Mouse (Mus musculus) forebrain, embryonic 10.5 days (tissue): ENCODE data around the gene Sema4g. TPM values are rescaled to one million over a fixed set of nuclear protein-coding genes. Genes with fewer than 3 reads are reported as not detected.

Experiments used
- DNase-seq: peaks from one replicate; pipeline ENCODE4 v3.0.0-alpha.2; 2017; ENCODE audit warnings: low spot score; ENCODE audit errors: extremely low spot score
- H3K27ac ChIP-seq: fragments of 300-500 bp; sonication (generic); 2 replicates; pipeline ENCODE4 v1.5.1; 2016; ENCODE audit warnings: mild to moderate bottlenecking
- H3K27me3 ChIP-seq: fragments of 300-500 bp; sonication (generic); 2 replicates; pipeline ENCODE4 v1.6.1; 2016; ENCODE audit warnings: mild to moderate bottlenecking; ENCODE audit not compliant: poor library complexity, severe bottlenecking
- H3K36me3 ChIP-seq: fragments of 300-500 bp; sonication (generic); replicated peaks from 2 replicates; pipeline ENCODE4 v1.6.1; 2016; ENCODE audit warnings: mild to moderate bottlenecking, moderate library complexity
- H3K4me1 ChIP-seq: fragments of 300-500 bp; sonication (generic); 2 replicates; pipeline ENCODE4 v1.6.1; 2016
- H3K4me3 ChIP-seq: fragments of 300-500 bp; sonication (generic); 2 replicates; pipeline ENCODE4 v1.5.1; 2016; ENCODE audit warnings: mild to moderate bottlenecking, moderate library complexity
- H3K9me3 ChIP-seq: fragments of 300-500 bp; sonication (generic); 2 replicates; pipeline ENCODE4 v1.6.1; 2016; ENCODE audit warnings: mild to moderate bottlenecking, moderate library complexity
- WGBS: fragments of 180-500 bp; shearing (Covaris S2); methylation state at CpG from one replicate; pipeline ENCODE4 v1.1.7; 2016; 5-methylcytosine and 5-hydroxymethylcytosine counted together
- polyA plus RNA-seq: library from polyadenylated mRNA; unstranded; fragments of >200 nt; fragmentation: Nextera tagmentation; extraction: Ambion mirVana; gene quantifications from 2 replicates; pipeline ENCODE4 v1.2.1, GENCODE M21; 2016

The Sema4g gene
- polyA plus RNA-seq, 1 experiment from 2014 or later, result 3.4 TPM

DNA sequence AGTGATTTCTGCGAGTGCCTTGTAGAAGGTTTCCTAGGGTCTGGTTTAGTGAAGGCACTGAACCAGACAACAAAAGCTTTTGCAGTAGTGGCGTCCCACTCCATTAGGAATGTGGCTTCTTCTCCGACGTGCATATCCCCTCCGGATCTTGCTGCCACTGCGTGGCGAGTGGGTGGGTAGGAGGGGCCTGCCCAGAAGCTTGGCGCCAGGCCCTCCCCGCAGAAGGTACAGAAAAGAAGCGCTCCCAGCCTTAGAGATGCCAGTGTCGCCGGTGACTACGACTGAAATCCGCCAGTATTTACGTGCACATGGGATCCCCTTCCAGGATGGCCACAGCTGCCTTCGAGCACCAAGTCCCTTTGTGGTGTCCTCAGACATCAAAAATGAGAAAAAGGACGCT is 18.1 kb downstream of the Sema4g start:
- no peaks in the 10 kb centered on the region; the same call in 1 of the 2 replicates for H3K9me3 ChIP-seq
- H3K4me3 ChIP-seq, result peak overlapping the region; percentile 73
- no peaks in the 10 kb centered on the region for H3K27me3 ChIP-seq
- H3K27ac ChIP-seq, result peak overlapping the region; percentile 88
- WGBS, result 55% methylated on average over 17 of the region's 17 CpGs
- DNase-seq, result no peak
- H3K36me3 ChIP-seq, result peaks cover 76% of the 10 kb centered on the region
- peaks cover 35% of the 10 kb centered on the region for H3K4me1 ChIP-seq

DNA sequence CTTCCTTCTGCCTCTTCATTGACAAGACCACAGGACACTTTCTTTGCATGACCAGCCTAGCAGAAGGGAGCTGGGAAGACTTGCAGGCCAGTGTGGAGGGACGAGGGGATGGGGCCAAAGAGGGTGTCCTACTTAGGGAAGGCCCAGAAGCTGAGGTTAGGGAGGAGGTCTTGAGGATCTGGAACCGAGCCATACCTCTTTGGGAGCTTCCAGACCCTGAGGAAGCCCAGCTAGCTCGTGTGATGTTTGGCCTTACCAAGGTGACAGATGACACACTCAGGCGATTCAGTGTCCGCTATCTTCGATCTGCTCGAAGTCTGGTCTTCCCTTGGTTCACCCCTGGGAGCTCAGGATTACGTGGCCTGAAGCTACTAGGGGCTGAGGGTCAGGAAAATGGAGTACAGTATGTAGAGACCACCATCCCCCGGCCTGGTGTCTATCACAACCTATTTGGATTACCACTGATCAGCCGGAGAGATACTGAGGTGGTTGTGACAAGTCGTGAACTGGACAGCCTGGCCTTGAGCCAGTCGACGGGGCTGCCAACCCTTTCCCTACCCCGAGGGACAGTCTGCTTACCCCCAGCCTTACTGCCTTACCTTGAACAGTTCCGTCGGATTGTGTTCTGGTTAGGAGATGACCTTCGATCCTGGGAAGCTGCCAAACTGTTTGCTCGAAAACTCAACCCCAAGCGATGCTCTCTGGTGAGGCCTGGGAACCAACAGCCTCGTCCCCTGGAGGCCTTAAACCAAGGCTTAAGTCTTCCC is 18.7 kb downstream of the Sema4g start:
- Histone ChIP-seq H3K36me3 (peaks cover 76% of the 10 kb centered on the region), H3K4me1 (peaks cover 36% of the 10 kb centered on the region), H3K9me3 (no peaks in the 10 kb centered on the region; the same call in 1 of the 2 replicates), H3K27me3 (no peaks in the 10 kb centered on the region), H3K27ac (0 out of 2 replicates have a peak overlapping the region, but pooled peaks have one; percentile 88), H3K4me3 (peak overlapping the region; percentile 73)
- DNase-seq, result no peak
- 94% methylated on average over 20 of the region's 20 CpGs for WGBS

DNA sequence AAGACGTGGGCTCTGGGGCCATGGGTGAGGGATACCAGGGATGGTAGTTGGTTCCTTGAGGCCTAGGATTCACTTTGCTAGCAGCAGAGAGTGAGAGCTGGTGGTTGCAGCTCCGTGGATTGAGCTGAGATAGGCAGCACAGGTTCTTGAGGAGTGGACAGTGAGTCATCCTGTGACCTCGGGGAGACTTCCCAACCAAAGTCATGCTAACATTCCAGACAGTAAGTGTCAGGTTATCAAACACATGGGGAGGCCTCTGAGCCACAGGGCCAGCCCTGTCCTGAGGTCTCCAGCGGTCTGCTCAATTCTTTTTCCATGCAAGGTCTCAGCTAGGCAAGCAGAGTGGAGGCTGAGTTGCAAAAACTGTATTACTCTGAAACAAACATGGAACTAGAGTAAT is 21.7 kb downstream of the Sema4g start:
- H3K27me3 ChIP-seq, result no peaks in the 10 kb centered on the region
- no peaks in the 10 kb centered on the region; the same call in 1 of the 2 replicates for H3K9me3 ChIP-seq
- 94% methylated on average over 4 of the region's 4 CpGs for WGBS
- no peak for DNase-seq
- H3K4me1 ChIP-seq, result peaks cover 57% of the 10 kb centered on the region
- no peak overlapping the region for H3K4me3 ChIP-seq
- peaks cover 59% of the 10 kb centered on the region for H3K36me3 ChIP-seq
- H3K27ac ChIP-seq, result no peak overlapping the region

DNA sequence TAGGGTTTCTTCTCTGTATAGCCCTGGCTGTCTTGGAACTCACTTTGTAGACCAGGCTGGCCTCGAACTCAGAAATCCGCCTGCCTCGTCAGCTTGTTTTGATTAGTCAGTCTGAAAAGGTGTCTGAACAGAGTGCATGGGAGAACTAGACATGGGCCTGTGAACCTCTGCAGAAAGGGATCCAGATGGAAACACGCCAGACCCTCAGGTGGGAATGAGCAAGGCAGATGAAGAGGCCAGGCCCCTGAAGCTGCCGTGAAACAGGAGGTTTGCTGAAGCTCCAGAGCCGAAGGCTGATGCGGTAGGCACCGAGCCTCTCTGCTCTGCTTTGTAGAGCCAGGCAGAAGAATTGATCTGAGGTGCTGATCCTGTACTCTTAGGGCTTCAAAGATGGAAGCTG is 23.3 kb downstream of the Sema4g start:
- Histone ChIP-seq H3K4me1 (peaks cover 62% of the 10 kb centered on the region), H3K9me3 (no peaks in the 10 kb centered on the region; the same call in 1 of the 2 replicates), H3K27me3 (no peaks in the 10 kb centered on the region), H3K4me3 (no peak overlapping the region), H3K36me3 (peaks cover 58% of the 10 kb centered on the region), H3K27ac (0 out of 2 replicates have a peak overlapping the region, but pooled peaks have one; percentile 13)
- DNase-seq, result no peak
- WGBS, result 80% methylated on average over 8 of the region's 8 CpGs

DNA sequence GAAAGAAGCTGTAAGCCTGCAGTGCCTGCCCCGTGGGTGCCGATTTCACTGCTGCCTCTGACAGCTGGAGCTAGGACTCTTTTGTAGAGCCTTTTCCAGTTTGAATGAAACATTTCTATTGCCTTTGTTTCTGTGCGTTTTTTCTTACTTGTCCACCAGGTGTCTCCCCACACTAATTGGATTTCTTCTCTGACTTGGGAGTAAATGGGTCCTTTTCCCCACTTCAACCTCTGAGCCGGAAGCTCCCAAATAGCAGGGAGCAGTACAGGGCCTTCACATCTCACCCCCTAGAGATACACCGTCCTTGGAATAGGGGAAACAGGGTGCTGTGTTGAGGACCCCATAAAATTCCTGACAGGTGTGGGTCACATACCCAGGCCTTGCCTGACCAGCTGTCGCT is 23.7 kb downstream of the Sema4g start:
- peaks cover 54% of the 10 kb centered on the region for H3K36me3 ChIP-seq
- peaks cover 60% of the 10 kb centered on the region for H3K4me1 ChIP-seq
- WGBS, result 38% methylated on average over 6 of the region's 6 CpGs
- H3K27me3 ChIP-seq, result no peaks in the 10 kb centered on the region
- H3K9me3 ChIP-seq, result no peaks in the 10 kb centered on the region; the same call in 1 of the 2 replicates
- no peak overlapping the region for H3K4me3 ChIP-seq
- DNase-seq, result no peak
- 0 out of 2 replicates have a peak overlapping the region, but pooled peaks have one; percentile 13 for H3K27ac ChIP-seq

DNA sequence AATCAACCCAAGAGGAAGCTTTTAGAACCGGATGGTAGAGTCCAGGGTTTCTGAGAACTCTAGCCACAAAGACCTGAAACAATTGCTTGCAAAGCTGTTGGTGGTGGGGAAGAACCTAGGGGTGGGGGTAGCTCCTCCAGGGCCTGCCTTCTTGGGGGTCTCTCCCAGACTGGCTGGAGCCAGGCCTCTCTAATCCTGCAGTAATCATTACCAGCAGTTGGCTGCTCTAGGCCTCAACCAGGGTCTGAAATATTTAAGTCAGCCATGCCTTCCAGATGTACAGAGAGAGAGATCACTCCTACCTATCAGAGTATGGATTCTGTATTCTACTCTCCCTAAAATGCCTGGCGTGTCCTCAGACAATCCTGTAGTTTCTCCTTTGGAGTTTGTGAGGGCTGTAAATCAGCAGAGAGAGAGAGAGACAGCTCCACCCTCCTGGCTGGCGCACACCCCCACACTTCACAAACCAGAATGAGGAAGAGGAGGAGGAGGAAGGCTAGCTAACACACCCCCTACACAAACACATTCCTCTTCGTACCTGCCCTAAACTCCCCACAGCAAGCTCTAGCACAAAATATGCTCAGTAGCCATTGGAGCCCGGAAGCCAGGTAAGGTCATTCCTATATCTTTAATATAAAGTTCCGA is 24.8 kb downstream of the Sema4g start:
- H3K9me3 ChIP-seq, result no peaks in the 10 kb centered on the region
- H3K27me3 ChIP-seq, result no peaks in the 10 kb centered on the region
- no peak for DNase-seq
- H3K4me1 ChIP-seq, result peaks cover 64% of the 10 kb centered on the region
- peak overlapping the region; percentile 98 for H3K27ac ChIP-seq
- peaks cover 43% of the 10 kb centered on the region for H3K36me3 ChIP-seq
- H3K4me3 ChIP-seq, result no peak overlapping the region
- 63% methylated on average over 6 of the region's 6 CpGs for WGBS

DNA sequence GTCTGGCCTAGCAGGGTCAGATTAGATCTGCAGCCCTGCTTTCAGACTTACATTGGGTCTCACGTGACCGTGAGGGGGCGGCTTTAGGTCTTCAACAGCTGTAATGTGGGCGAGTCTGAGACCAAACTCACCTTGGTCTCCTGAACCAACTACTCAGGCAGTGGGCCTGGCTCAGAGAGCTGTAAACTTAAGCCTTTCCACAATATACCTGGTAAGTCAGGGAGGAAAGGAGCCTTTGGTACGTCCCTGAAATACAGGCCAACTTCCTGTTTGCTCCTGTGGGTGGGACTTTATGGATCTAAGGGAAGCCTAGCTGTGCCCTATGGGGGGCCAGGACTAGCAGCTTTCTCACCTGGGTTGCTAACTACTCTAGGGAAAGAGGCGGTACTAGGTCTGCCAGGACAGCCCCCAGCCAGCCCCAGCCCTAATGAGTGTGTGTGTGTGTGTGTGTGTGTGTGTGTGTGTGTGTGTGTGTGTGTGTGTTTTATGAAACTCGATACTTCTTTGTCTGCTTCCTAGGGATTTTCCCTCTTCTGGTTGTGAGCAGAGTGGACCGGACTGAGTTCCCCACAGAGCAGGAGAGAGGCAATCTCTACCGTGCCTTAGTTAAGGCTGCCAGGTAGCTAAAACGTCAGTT is 25.6 kb downstream of the Sema4g start, which contains the start of gene Lzts2:
TSS of gene Lzts2 (plus strand) at position 80 of the 637 bp plus-strand sequence.
- H3K4me1 ChIP-seq, result peaks cover 68% of the 10 kb centered on the region
- 8% methylated on average over 10 of the region's 10 CpGs for WGBS

DNA sequence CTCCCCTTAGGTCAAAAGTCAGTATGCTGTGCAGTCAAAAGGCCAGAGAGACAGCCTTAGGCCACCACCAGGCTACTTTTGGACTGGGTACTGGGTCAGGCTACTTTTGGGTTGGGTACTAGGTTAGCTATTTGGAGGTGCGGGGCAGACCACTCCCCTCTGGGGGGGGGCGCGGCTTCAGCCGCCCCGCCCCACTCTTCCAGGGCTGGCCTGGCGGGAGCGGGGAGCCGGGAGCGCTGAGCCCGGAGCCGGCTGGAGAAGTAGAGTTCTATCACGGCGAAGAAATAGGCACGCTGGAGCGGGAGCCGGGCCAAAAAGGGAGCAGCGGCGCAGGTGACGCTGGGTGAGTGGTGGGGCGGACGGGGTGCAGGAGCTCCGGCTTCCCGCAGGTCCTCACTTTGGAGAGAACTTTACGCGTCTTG is 26.1 kb downstream of the Sema4g start:
- H3K4me3 ChIP-seq, result peak overlapping the region; percentile 84
- DNase-seq, result no peak
- peaks cover 74% of the 10 kb centered on the region for H3K4me1 ChIP-seq

More for the DNA sequence above, 25.6 kb downstream of the Sema4g start, which contains the start of gene Lzts2:
- peak within 1 kb of the TSS; percentile 98 for H3K27ac ChIP-seq
- DNase-seq, result no peak
- peaks cover 36% of the 10 kb centered on the region for H3K36me3 ChIP-seq
- H3K27me3 ChIP-seq, result no peaks in the 10 kb centered on the region
- H3K9me3 ChIP-seq, result no peaks in the 10 kb centered on the region
- peak within 1 kb of the TSS; percentile 84 for H3K4me3 ChIP-seq

DNA sequence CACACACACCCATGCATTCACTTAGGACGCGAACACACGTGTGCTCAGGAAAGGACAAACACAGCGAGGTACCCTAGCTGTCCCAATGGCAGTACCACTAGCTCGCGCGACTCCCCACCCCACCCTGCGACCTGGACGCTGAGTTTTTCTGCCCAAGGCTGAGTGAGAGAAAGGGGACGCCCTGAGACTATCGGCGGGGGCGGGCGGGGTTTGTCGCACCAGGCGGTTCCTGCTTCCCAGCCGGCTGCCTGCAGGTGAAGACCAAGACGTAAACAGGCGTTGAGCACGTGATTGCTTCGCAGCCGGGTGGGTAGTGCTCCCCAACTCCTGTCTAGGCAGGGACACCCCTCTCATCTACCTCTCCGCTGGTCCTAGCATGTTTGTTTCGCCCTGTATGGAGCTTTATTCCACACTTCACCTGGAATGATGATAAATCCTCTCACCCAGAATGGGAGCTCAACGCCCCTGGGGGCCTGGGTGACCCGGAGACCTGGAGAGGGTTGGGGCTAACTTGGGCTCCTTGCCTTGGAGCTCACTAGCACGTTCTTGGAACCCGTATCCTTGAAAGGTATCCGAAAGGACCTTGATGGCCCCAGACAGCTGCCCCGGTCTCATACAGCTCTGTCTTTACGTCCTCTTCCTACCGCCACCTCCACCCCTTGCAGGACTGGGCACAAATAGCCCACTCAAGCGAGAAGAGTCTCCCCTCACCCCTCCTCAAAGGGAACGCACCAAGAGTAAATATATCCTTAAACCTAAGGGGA is 26.8 kb downstream of the Sema4g start:
- Histone ChIP-seq H3K9me3 (no peaks in the 10 kb centered on the region), H3K27me3 (no peaks in the 10 kb centered on the region), H3K4me1 (peaks cover 81% of the 10 kb centered on the region), H3K36me3 (peaks cover 37% of the 10 kb centered on the region), H3K27ac (peak overlapping the region; percentile 98), H3K4me3 (peak overlapping the region; percentile 84)
- DNase-seq, result peak; percentile 47
- under 1% methylated on average over 34 of the region's 34 CpGs for WGBS

More for the DNA sequence above, 26.1 kb downstream of the Sema4g start:
- no peaks in the 10 kb centered on the region for H3K9me3 ChIP-seq
- WGBS, result under 1% methylated on average over 25 of the region's 25 CpGs
- no peaks in the 10 kb centered on the region for H3K27me3 ChIP-seq
- peaks cover 37% of the 10 kb centered on the region for H3K36me3 ChIP-seq
- peak overlapping the region; percentile 98 for H3K27ac ChIP-seq

DNA sequence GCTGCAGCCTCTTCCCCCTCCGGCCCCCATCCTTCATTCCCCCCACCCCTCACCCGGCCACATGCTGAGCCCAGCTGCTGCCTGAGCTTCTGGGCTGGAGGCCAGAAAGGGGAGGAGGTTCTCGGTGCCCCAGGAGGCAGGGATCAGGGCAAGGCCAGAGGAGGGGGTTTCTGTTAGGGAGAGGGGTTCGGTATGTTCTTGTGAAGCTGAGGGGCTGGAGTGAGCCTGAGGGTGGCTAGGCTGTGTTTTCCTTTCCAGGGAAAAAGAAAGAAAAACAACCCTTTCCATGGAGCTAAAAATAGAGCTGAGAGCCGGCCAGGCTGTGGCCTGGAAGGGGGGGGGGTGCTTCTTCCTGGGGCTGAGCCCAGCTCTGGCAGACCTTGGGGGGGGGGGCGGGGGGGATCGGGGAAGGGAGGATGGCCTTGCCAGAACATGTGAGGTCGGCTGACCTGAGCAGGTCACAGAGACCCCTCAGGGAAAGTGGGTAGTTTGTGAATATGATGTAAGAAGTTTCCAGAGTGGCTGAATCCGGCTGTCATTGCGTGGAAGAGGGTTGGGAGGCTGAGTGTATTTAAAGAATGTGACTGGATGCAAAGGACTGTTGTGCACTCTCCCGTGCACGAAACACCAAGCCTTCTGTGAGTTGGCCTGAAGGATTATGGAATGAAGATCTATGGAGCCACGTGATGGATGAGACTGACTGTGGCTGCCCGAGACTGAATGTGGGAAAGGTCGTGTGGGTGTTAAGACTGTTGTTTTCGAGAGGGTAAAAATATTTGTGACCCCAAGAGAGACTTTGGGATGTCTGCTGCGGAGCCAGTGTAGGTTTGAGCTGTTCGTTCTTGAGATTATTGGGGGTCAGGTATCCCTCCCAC is 27.7 kb downstream of the Sema4g start:
- Histone ChIP-seq H3K4me3 (peak overlapping the region; percentile 84), H3K27ac (peak overlapping the region; percentile 98), H3K36me3 (peaks cover 37% of the 10 kb centered on the region), H3K27me3 (no peaks in the 10 kb centered on the region), H3K4me1 (peaks cover 90% of the 10 kb centered on the region), H3K9me3 (no peaks in the 10 kb centered on the region)
- WGBS, result under 1% methylated on average over 17 of the region's 18 CpGs
- peak; percentile 72 for DNase-seq

DNA sequence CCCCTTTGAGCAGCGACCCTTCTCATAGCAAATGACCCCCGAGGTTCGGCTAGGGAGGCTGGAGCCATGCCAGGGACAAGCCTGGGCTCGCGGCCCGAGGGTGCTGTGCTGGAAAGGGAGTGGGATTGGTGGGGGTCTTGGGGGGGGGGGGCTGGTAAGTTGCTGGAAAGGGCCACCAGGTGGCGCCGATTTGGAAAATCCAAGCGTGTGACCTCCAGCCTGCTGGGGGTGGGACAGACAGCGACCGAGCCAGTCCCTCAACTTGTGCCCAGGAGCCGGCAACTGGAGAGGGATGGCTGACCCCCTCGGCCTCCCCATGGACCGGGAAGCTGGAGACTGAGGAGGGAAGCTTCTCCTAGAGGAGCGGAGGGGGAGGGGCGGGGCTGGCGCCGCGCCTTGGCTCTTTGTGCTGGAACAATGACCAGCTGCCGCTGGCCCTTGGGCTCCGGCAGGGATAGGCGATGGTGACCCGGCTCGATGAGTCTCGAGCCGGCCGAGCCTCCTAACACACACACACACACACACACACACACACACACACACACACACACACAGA is 28.4 kb downstream of the Sema4g start:
- H3K36me3 ChIP-seq, result peaks cover 37% of the 10 kb centered on the region
- H3K9me3 ChIP-seq, result no peaks in the 10 kb centered on the region
- peak; percentile 88 for DNase-seq
- peak overlapping the region; percentile 98 for H3K27ac ChIP-seq
- H3K4me3 ChIP-seq, result peak overlapping the region; percentile 84
- WGBS, result 0% methylated on average over 27 of the region's 27 CpGs
- peaks cover 90% of the 10 kb centered on the region for H3K4me1 ChIP-seq
- no peaks in the 10 kb centered on the region for H3K27me3 ChIP-seq
